Mouse (Mus musculus) G1E (cell line): ENCODE measurements at regions not wholly inside any gene's neighbourhood (a gene's known extent, or its start where the extent isn't known, plus 50 kb on each side); places are given as distances from the start of the nearest gene placed in this dataset.

Experiments used
- ATAC-seq: 2 replicates; pipeline ENCODE4 v1.8.0; 2016; ENCODE audit warnings: mild to moderate bottlenecking; ENCODE audit not compliant: insufficient number of reproducible peaks, poor library complexity, low FRiP score, severe bottlenecking; ENCODE audit errors: extremely low read depth
- DNase-seq: peaks from one replicate; pipeline ENCODE4 v3.0.0; 2012; ENCODE audit warnings: low spot score
- H3K27me3 ChIP-seq: 2 replicates; pipeline ENCODE4 v1.6.1; 2012; ENCODE audit warnings: mild to moderate bottlenecking, low read length, inconsistent platforms; ENCODE audit not compliant: insufficient read depth
- H3K36me3 ChIP-seq: replicated peaks from 2 replicates; pipeline ENCODE3; 2012; ENCODE audit warnings: mild to moderate bottlenecking, inconsistent platforms
- H3K4me1 ChIP-seq: 2 replicates; pipeline ENCODE4 v1.6.1; 2012; ENCODE audit warnings: low read depth, low read length, inconsistent platforms, mixed read lengths; ENCODE audit not compliant: insufficient read depth
- H3K4me3 ChIP-seq: 2 replicates; pipeline ENCODE4 v1.5.1; 2012; ENCODE audit warnings: low read depth, mild to moderate bottlenecking, inconsistent platforms, low read length, moderate library complexity, mixed read lengths
- H3K9me3 ChIP-seq: replicated peaks from 2 replicates; pipeline ENCODE4 v1.6.1; 2012; ENCODE audit warnings: inconsistent platforms
- CTCF ChIP-seq: IDR thresholded peaks from 2 replicates; pipeline ENCODE4 v1.5.1; 2012; ENCODE audit warnings: low read depth, low read length, inconsistent platforms, mixed read lengths
- GATA1 ChIP-seq: IDR thresholded peaks from 2 replicates; pipeline ENCODE4 v1.6.1; 2012; ENCODE audit warnings: borderline replicate concordance, low read length, inconsistent platforms, mixed read lengths
- GATA2 ChIP-seq: IDR thresholded peaks from 2 replicates; pipeline ENCODE4 v1.6.1; 2012; ENCODE audit warnings: low read depth, low read length, inconsistent platforms, borderline replicate concordance
- POLR2AphosphoS5 ChIP-seq: IDR thresholded peaks from 2 replicates; pipeline ENCODE4 v1.6.1; 2012; ENCODE audit warnings: low read depth, low read length, inconsistent platforms; ENCODE audit not compliant: insufficient replicate concordance
- TAL1 ChIP-seq: conservative IDR thresholded peaks from 2 replicates; pipeline ENCODE4 v1.6.1; 2012; ENCODE audit warnings: low read depth, low read length, inconsistent platforms, mixed read lengths

GRCm38 (mm10) chr4:89057573-89057972, 79.3 kb upstream of the Mtap start:
- TF ChIP-seq GATA2, result no peak
- no peak for TF ChIP-seq GATA1
- TF ChIP-seq CTCF, result no peak
- Histone ChIP-seq H3K4me3 (no peak overlapping the region), H3K27me3 (no peaks in the 10 kb centered on the region), H3K4me1 (no peaks in the 10 kb centered on the region), H3K9me3 (peaks cover 8% of the 10 kb centered on the region), H3K36me3 (no peaks in the 10 kb centered on the region)
- ATAC-seq (peak; percentile 57), DNase-seq (no peak)

- Histone ChIP-seq H3K4me1 (no peaks in the 10 kb centered on the region), H3K36me3 (no peaks in the 10 kb centered on the region), H3K27me3 (no peaks in the 10 kb centered on the region), H3K9me3 (peaks cover 8% of the 10 kb centered on the region), H3K4me3 (no peak overlapping the region)
- TF ChIP-seq POLR2AphosphoS5 (no peak), TAL1 (no peak), GATA1 (no peak), GATA2 (no peak), CTCF (no peak)
- DNase-seq (no peak), ATAC-seq (no peak)
Measured at GRCm38 (mm10) chr4:89057135-89057534, 79.8 kb upstream of the Mtap start.

- H3K27me3 ChIP-seq, result no peaks in the 10 kb centered on the region
- TF ChIP-seq GATA2 (no peak), CTCF (no peak), GATA1 (no peak), POLR2AphosphoS5 (no peak), TAL1 (no peak)
- peaks cover 10% of the 10 kb centered on the region for H3K9me3 ChIP-seq
- H3K4me3 ChIP-seq, result no peak overlapping the region
- H3K36me3 ChIP-seq, result no peaks in the 10 kb centered on the region
- DNase-seq, result no peak
- no peak for ATAC-seq
- H3K4me1 ChIP-seq, result no peaks in the 10 kb centered on the region
Measured at GRCm38 (mm10) chr4:89055969-89056368, 81.0 kb upstream of the Mtap start.

GRCm38 (mm10) chr4:89053606-89054005, 83.3 kb upstream of the Mtap start:
- Histone ChIP-seq H3K9me3 (peaks cover 8% of the 10 kb centered on the region), H3K27me3 (no peaks in the 10 kb centered on the region), H3K4me1 (no peaks in the 10 kb centered on the region), H3K4me3 (no peak overlapping the region), H3K36me3 (no peaks in the 10 kb centered on the region)
- ATAC-seq (no peak), DNase-seq (no peak)
- TF ChIP-seq TAL1 (no peak), CTCF (no peak), GATA1 (no peak), POLR2AphosphoS5 (no peak), GATA2 (no peak)

- no peaks in the 10 kb centered on the region for H3K27me3 ChIP-seq
- peaks cover 5% of the 10 kb centered on the region for H3K9me3 ChIP-seq
- no peaks in the 10 kb centered on the region for H3K4me1 ChIP-seq
- TF ChIP-seq POLR2AphosphoS5 (no peak), CTCF (no peak), TAL1 (no peak), GATA1 (no peak), GATA2 (no peak)
- no peak overlapping the region for H3K4me3 ChIP-seq
- DNase-seq (no peak), ATAC-seq (peak; percentile 73)
- no peaks in the 10 kb centered on the region for H3K36me3 ChIP-seq
Measured at GRCm38 (mm10) chr4:89051897-89052296, 85.0 kb upstream of the Mtap start.

GRCm38 (mm10) chr4:89050551-89051199, 86.2 kb upstream of the Mtap start:
- no peak overlapping the region for H3K4me3 ChIP-seq
- H3K27me3 ChIP-seq, result no peaks in the 10 kb centered on the region
- DNase-seq (no peak), ATAC-seq (no peak)
- TF ChIP-seq GATA2, result no peak
- no peak for TF ChIP-seq POLR2AphosphoS5
- no peak for TF ChIP-seq CTCF
- no peak for TF ChIP-seq TAL1
- no peak for TF ChIP-seq GATA1
- H3K36me3 ChIP-seq, result no peaks in the 10 kb centered on the region
- no peaks in the 10 kb centered on the region for H3K4me1 ChIP-seq
- H3K9me3 ChIP-seq, result peaks cover 2% of the 10 kb centered on the region; the same call in 1 of the 2 replicates
